Mouse (Mus musculus) myocyte (in vitro differentiated cells): ENCODE measurements around the gene Slc9a9. TPM values are rescaled to one million over a fixed set of nuclear protein-coding genes. Genes with fewer than 3 reads are reported as not detected.

Experiments
- H3K27me3 ChIP-seq: one replicate; pipeline ENCODE4 v1.6.1; 2011; ENCODE audit not compliant: control insufficient read depth, insufficient read depth, insufficient read length
- H3K36me3 ChIP-seq: one replicate; pipeline ENCODE4 v1.6.1; 2011; ENCODE audit not compliant: control insufficient read depth, insufficient read depth
- H3K4me2 ChIP-seq: one replicate; pipeline ENCODE4 v1.6.1; 2011; ENCODE audit warnings: low read depth, control low read depth
- H3K4me3 ChIP-seq: one replicate; pipeline ENCODE4 v1.5.1; 2011; ENCODE audit warnings: mild to moderate bottlenecking, control low read depth, moderate library complexity
- H3K79me2 ChIP-seq: one replicate; pipeline ENCODE4 v1.6.1; 2011; ENCODE audit not compliant: control insufficient read depth, insufficient read depth
- H3ac ChIP-seq: one replicate; pipeline ENCODE4 v1.6.1; 2011; ENCODE audit not compliant: control insufficient read depth, insufficient read length
- CEBPB ChIP-seq: IDR thresholded peaks from 2 replicates; pipeline ENCODE4 v1.6.1; 2011; ENCODE audit warnings: mild to moderate bottlenecking, moderate library complexity; ENCODE audit not compliant: poor library complexity, insufficient read depth, severe bottlenecking
- E2F4 ChIP-seq: IDR thresholded peaks from one replicate; pipeline ENCODE4 v1.6.1; 2011; ENCODE audit warnings: mild to moderate bottlenecking, control low read depth, moderate library complexity; ENCODE audit not compliant: insufficient read depth
- MAX ChIP-seq: IDR thresholded peaks from one replicate; pipeline ENCODE4 v1.6.1; 2011; ENCODE audit warnings: low read depth, mild to moderate bottlenecking, control low read depth
- MYOD1 ChIP-seq, 3 experiments: IDR thresholded peaks; one replicate each; pipeline ENCODE4 v1.6.1; 2011; ENCODE audit warnings: control low read depth in 2 of 3, low read depth in 2 of 3, mild to moderate bottlenecking in 2 of 3, moderate library complexity in 1 of 3; ENCODE audit not compliant: insufficient read length in 2 of 3, control insufficient read depth in 1 of 3
- MYOG ChIP-seq, 3 experiments: IDR thresholded peaks; one replicate each; pipeline ENCODE4 v1.6.1; 2011; ENCODE audit warnings: control low read depth in 2 of 3, low read depth in 2 of 3, mild to moderate bottlenecking in 2 of 3; ENCODE audit not compliant: insufficient read length in 2 of 3, control insufficient read depth in 1 of 3, insufficient read depth in 1 of 3
- POLR2A ChIP-seq: IDR thresholded peaks from one replicate; pipeline ENCODE4 v1.6.1; 2011; ENCODE audit warnings: low read depth, mild to moderate bottlenecking, control low read depth, moderate library complexity; ENCODE audit not compliant: insufficient read length
- POLR2AphosphoS2 ChIP-seq: IDR thresholded peaks from one replicate; pipeline ENCODE4 v1.6.1; 2011; ENCODE audit warnings: low read depth, control low read depth; ENCODE audit not compliant: insufficient read length
- REST ChIP-seq: IDR thresholded peaks from one replicate; pipeline ENCODE4 v1.6.1; 2011; ENCODE audit warnings: mild to moderate bottlenecking, control low read depth, moderate library complexity; ENCODE audit not compliant: insufficient read depth, insufficient read length
- SRF ChIP-seq: IDR thresholded peaks from one replicate; pipeline ENCODE4 v1.6.1; 2011; ENCODE audit warnings: low read depth; ENCODE audit not compliant: control insufficient read depth, insufficient read length
- TCF12 ChIP-seq: IDR thresholded peaks from one replicate; pipeline ENCODE4 v1.6.1; 2011; ENCODE audit warnings: mild to moderate bottlenecking, control low read depth; ENCODE audit not compliant: poor library complexity, insufficient read depth, severe bottlenecking
- TCF3 ChIP-seq: IDR thresholded peaks from one replicate; pipeline ENCODE4 v1.6.1; 2011; ENCODE audit warnings: low read depth, control low read depth; ENCODE audit not compliant: insufficient read length
- USF1 ChIP-seq: IDR thresholded peaks from one replicate; pipeline ENCODE4 v1.6.1; 2011; ENCODE audit warnings: low read depth, mild to moderate bottlenecking, control low read depth, moderate library complexity
- polyA plus RNA-seq: library from polyadenylated mRNA; unstranded; fragments of >200 nt; fragmentation: generic; extraction: Trizol; gene quantifications from one replicate; pipeline ENCODE4 v1.2.1, GENCODE M21; 2012; ENCODE audit warnings: missing spikeins

Gene Slc9a9
- polyA plus RNA-seq, 1 experiment = 21.5 TPM

DNA sequence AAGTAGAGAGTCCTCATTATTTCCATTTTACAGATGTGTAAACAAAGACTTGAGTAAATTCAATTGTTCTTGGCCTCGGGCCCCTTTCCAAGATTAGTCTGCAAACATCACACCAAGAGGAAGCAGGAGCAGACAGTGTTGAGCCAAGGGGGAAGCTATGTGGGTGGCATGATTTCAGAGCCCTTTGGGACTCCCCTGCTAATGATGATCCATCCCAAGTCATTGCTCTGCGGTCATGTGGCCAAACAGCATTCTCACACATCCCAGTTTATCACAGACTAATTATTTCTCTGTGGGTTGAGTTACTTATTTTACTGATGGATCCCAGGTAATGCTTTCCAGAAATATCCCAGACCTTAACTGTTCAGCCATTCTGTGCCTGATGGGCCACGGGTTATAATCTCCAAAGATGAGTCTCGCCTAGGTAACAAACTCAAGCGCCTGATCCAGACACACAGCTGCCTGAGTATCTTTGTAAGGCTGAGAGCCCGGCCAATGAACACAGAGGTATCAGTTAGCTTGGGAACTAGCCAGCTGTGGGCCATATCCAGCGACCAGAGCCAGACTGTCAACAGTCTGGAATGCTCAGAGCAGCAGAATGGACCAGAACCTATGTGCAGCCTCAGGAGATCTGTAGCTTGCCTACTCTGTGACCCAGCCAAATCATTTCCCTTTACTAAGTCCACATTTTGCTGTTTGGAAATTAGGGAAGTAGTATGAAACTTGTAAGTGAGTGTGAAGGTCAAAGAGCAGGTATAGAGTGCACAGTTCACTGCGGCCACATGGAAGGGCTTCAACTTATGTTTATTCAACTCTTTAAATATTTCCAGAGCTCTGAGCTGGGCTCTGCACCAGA lies 518.9 kb downstream of the Slc9a9 start:
- H3K36me3 ChIP-seq = no peaks in the 10 kb centered on the region
- no peak for TF ChIP-seq MYOD1 (IDR thresholded peaks at IDR 0.05; ENCODE audit: control insufficient read depth in 1 of 3, insufficient read length in 2 of 3, low read depth in 2 of 3)
- TF ChIP-seq USF1 = peak; percentile 75

DNA sequence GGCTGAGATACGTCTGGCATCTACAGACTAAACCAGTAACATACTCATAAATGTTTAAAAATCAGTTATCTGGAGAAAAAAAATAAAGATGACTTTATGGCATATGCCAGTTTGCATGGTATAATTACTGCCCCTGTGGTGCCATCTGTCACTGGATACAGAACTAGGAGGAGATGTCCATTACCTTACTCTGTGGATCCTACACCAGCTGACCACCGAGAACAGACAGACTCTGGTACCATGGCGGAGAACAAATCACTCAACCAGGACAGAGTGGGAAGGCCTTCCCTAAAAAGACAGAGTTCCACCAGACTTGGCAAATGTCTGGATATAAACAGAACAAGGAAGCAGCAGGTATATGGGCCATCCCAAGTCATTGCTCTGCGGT lies 519.5 kb downstream of the Slc9a9 start:
- Histone ChIP-seq H3K4me2 (peak overlapping the region; percentile 49), H3K36me3 (no peaks in the 10 kb centered on the region), H3K4me3 (no peak overlapping the region), H3ac (no peak overlapping the region), H3K79me2 (no peaks in the 10 kb centered on the region), H3K27me3 (no peaks in the 10 kb centered on the region)
- TF ChIP-seq SRF = no peak
- TF ChIP-seq USF1 = no peak
- TF ChIP-seq MYOD1 (IDR thresholded peaks at IDR 0.05; ENCODE audit: control insufficient read depth in 1 of 3, insufficient read length in 2 of 3, low read depth in 2 of 3) = no peak
- TF ChIP-seq TCF12 = no peak
- no peak for TF ChIP-seq POLR2AphosphoS2
- TF ChIP-seq TCF3 = no peak
- TF ChIP-seq CEBPB = no peak
- no peak for TF ChIP-seq E2F4
- TF ChIP-seq REST = no peak
- no peak for TF ChIP-seq MYOG (IDR thresholded peaks at IDR 0.05; ENCODE audit: control insufficient read depth in 1 of 3, insufficient read depth in 1 of 3, insufficient read length in 2 of 3, low read depth in 2 of 3)
- TF ChIP-seq POLR2A = no peak

More for the DNA sequence above, 518.9 kb downstream of the Slc9a9 start:
- no peak overlapping the region for H3K4me3 ChIP-seq
- H3K79me2 ChIP-seq = no peaks in the 10 kb centered on the region
- peak overlapping the region; percentile 49 for H3K4me2 ChIP-seq
- H3K27me3 ChIP-seq = no peaks in the 10 kb centered on the region
- H3ac ChIP-seq = no peak overlapping the region

DNA sequence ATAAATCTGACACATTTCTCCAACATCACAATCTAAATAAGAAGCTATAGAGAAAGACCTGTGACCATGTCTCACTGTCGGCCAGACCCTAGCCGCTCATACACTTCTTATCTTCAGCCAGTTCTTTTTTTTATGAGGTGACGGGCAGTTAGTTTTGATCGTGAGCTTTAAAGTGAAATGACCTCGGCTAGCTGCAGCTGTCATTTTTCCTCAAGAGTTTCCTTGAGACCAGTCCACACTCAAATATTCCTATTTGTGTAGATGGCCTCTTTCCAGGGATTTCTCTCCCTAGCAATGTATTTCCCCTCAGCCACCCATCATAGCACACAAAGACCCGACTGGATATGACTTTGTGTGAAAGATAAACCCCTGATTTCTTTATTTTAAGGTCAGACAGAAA lies 521.7 kb downstream of the Slc9a9 start:
- Histone ChIP-seq H3K27me3 (no peaks in the 10 kb centered on the region), H3K79me2 (no peaks in the 10 kb centered on the region), H3K4me3 (no peak overlapping the region), H3ac (no peak overlapping the region), H3K36me3 (no peaks in the 10 kb centered on the region), H3K4me2 (peak overlapping the region; percentile 78)
- TF ChIP-seq MYOG (IDR thresholded peaks at IDR 0.05; ENCODE audit: control insufficient read depth in 1 of 3, insufficient read depth in 1 of 3, insufficient read length in 2 of 3, low read depth in 2 of 3) (no peak), MYOD1 (IDR thresholded peaks at IDR 0.05; ENCODE audit: control insufficient read depth in 1 of 3, insufficient read length in 2 of 3, low read depth in 2 of 3) (peak in 2 of 3 experiments; percentile 28 to 40)

DNA sequence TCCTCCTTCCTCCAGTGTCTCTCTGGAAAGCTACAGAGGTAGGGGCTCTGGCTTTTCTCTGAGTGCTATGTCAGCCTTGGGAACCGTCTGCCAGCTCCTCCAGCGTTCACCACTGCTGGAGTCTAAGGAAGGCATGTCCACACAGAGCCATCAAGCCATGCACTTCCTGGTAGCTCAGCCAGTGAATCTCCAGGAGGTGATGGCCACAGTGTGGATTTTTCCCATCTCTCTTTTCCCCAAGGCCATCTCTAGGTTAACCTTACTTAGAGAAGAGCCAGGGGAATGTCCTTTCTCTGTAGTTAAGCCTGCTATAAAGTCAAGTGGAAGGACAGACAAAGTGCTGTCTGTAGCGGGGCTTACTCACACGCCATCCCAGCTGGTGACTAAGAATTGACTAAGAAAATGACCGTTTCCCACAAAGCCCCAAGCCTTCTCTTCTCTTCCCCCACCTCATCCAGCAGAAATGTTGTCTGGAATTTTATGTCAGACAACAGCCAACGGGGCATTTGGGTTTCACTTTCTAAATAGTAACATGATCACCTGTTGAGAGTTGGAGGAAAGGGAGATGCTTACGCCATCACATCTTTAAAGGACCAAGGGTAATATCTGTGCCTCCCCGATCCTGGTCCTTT lies 523.3 kb downstream of the Slc9a9 start:
- Histone ChIP-seq H3K36me3 (no peaks in the 10 kb centered on the region), H3K4me2 (peak overlapping the region; percentile 78), H3ac (no peak overlapping the region), H3K4me3 (no peak overlapping the region), H3K27me3 (no peaks in the 10 kb centered on the region), H3K79me2 (no peaks in the 10 kb centered on the region)
- TF ChIP-seq REST (no peak), TCF12 (no peak), MAX (no peak), E2F4 (no peak), USF1 (no peak), TCF3 (no peak), MYOD1 (IDR thresholded peaks at IDR 0.05; ENCODE audit: control insufficient read depth in 1 of 3, insufficient read length in 2 of 3, low read depth in 2 of 3) (peak in 1 of 3 experiments; percentile 10), MYOG (IDR thresholded peaks at IDR 0.05; ENCODE audit: control insufficient read depth in 1 of 3, insufficient read depth in 1 of 3, insufficient read length in 2 of 3, low read depth in 2 of 3) (no peak), CEBPB (0 out of 2 replicates have a peak, but pooled peaks have one; percentile 13), SRF (no peak), POLR2A (no peak)

DNA sequence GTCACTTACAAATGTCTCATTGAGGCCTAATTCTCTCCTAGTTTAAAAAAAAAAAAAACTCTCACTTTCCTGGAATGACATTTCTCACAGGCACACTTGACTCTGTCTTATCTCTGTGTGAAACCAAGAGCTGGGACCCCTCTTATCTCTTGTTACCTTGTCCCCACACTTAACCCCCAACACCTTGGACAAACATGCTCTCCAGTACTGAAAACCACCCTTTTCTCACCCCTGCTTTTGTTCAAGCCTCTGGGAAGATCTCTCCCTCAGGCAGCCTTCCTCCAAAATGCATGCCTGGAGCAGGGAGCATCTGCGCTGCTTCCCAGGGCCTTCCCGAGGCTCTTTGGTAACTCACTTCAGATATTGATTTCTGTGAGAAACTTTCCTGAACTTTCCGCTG lies 524.0 kb downstream of the Slc9a9 start:
- TF ChIP-seq TCF12 (no peak), POLR2AphosphoS2 (no peak), CEBPB (no peak)
- no peaks in the 10 kb centered on the region for H3K27me3 ChIP-seq
- no peak overlapping the region for H3K4me3 ChIP-seq
- H3K79me2 ChIP-seq = no peaks in the 10 kb centered on the region
- H3ac ChIP-seq = no peak overlapping the region
- peak overlapping the region; percentile 78 for H3K4me2 ChIP-seq
- H3K36me3 ChIP-seq = no peaks in the 10 kb centered on the region
